Mouse (Mus musculus) urinary bladder, adult 2 months (tissue): ENCODE results near the gene Bsg. TPM values are rescaled to one million over a fixed set of nuclear protein-coding genes. Genes with fewer than 3 reads are reported as not detected.
A peak's percentile ranks its signal among the peaks of the same experiment; 100 is the strongest.

Experiments
- DNase-seq: peaks from one replicate; pipeline ENCODE4 v3.0.0; 2022; ENCODE audit warnings: low spot score
- polyA plus RNA-seq: library from polyadenylated mRNA; depleted of rRNA; stranded (reverse); fragments of >200 nt; gene quantifications from 2 replicates; pipeline ENCODE4 v1.2.3, GENCODE M21; 2012; rRNA removed

Gene Bsg
- 614 and 631 TPM in 2 replicates for polyA plus RNA-seq

DNA sequence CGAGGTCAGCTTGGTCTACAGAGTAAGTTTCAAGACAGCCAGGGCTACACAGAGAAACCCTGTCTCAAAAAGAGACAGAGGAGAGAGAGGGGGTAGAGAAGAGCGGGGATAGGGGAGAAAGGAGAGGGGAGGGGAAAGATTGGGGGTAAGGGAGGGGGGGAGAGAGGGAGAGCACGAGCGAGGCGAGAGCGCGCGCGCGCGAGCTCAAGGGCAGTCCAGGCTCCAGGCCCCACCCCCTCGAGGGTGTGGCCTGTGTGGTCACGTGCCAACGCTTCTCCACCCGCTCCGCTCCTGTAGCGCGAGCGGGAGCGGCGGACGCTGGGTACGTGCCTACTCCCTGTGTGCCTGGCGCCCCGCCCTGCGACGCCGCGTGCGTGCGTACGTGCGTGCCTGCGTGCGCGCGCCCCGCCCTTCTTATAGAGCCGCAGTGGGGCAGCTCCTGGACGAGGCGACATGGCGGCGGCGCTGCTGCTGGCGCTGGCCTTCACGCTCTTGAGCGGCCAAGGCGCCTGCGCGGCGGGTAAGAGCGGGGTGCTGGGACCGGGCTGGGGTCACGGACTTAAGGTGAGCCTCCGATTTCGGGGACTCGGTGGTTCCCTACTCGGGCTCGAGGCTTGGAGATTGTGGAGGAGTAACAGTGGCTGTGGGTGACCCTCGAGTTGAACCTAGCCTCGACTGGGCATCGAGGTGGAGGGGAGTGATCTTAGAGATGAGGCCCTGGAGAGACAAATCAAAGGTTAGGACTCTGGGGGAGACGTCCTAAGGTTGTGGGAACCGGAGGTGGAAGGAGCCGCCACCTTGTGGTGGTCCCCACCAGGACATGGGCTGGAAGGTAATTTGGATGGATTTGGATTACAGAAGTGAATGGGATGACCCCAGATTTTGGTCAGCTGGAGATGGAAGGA is at the start of gene Bsg:
Gene Bsg, plus strand, starts transcription at position 427 of the 905 bp plus-strand sequence.
- peak; percentile 92 for DNase-seq

DNA sequence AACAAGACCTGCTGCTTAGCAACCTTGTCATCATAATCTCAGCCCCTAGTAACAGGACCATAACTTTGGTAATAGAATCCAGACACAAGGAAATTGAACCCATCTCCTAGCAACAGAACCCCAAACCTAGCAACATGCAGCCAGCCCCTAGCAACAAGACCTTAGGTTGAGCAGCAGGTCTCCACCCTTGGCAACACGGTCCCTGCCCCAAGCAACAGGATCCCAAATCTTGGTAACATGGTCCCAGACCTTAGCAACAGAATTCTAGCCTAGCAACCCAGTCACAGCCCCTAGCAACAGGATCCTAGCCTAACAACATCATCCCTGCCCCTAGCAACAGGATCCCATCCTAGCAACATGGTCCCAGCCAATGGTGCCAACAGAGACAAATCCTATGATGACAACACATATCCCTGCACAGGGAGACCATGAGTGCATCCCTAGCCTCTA is 49.3 kb upstream of the Bsg start:
- no peak for DNase-seq

DNA sequence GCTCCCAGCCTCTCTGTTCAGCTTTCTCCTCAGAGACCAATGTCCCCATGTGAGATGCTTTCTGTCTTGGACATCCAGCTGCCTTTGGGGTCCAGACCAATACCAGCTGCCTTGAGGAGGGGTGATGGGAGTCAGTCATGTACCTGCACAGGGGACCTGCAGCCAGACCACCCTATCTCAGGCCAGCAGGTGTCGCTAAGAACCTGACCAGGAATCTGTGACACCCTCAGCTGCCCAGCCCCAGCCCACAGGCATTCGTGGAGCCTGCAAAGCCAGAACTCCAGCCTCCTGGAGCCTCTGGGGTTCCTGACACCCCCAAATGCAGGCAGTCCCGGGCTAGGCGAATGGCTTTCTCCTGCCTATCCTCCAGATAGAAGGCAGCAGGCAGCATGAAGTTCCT is 45.5 kb upstream of the Bsg start:
- DNase-seq: no peak

DNA sequence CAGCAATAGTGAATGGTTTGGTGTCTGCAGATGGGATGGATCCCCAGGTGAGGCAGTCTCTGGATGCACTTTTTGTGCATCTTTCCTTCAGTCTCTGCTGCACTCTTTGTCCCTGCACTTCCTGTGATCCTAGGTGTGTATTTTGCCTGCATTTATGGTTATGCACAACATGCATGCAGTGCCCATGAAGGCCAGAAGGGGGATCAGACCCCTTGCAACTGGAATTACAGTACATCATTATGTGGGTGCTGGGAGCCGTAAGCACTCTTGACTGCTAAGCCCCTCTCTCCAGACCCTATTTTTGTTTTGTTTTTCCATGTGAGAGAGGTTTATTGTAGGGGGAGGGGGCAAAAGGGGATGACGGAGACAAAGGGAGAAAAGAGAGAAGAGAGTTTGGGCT is 44.0 kb upstream of the Bsg start:
- DNase-seq: no peak

DNA sequence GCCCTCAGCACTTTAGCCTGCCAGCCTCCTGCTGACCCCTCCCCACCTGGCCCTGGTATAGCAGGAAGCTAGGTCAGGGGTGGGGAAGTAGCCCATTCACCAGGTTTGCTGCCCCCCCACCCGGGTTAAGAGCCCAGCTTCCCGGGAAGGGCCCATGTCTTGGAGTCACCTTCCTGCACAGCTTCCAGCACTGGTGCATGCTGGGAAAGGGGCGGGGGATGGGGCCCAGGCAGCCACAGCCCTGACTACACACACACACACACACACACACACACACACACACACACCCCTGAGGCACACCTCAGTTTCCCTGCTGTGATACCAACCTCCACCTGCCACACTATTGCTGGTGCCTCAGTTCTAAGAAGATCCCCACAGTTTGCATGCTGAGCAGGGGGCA is 42.4 kb upstream of the Bsg start:
- DNase-seq: no peak

DNA sequence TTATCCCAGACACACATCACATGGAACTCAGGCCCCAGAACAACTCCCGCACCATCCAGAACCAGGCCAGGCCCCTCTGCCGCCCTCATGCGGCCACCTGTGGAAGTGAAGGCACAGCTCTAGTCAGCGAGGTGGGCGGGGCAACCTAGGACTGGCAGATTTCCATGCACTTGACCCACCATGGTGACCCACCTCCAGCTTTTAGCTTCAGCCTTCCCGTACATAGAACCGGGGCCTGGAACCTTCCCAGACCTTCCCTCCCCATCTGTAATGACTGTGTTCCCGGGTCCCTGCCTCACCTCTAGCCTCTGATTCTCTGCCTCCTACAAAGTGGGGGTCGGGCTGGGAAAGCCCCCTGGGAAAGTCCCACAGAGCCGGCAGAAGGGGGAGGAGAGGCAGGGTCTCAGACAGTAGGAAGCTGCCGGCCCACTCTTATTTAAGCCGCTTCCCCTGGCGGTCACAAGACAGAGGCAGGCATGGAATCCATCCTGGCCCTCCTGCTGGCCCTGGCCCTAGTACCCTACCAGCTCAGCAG is 40.1 kb upstream of the Bsg start, which contains the start of gene Madcam1:
Gene Madcam1, plus strand, starts transcription at position 429 of the 535 bp plus-strand sequence.
- no peak for DNase-seq

DNA sequence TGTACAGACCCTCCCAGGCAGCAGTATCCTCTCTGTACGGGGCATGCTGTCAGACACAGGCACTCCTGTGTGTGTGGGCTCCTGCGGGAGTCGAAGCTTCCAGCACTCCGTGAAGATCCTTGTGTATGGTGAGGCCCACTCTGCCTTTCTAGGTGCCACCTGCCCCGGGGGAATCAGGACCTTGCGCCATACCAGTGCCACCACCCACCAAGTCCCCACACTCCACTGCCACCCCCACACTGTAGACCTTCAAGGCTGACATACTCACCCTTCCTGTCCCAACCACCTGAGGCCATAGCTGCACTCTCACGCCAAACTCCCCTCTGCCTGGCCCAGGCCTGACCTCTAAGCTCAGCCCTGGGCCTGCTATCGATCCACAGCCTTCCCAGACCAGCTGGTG is 39.2 kb upstream of the Bsg start:
- no peak for DNase-seq

DNA sequence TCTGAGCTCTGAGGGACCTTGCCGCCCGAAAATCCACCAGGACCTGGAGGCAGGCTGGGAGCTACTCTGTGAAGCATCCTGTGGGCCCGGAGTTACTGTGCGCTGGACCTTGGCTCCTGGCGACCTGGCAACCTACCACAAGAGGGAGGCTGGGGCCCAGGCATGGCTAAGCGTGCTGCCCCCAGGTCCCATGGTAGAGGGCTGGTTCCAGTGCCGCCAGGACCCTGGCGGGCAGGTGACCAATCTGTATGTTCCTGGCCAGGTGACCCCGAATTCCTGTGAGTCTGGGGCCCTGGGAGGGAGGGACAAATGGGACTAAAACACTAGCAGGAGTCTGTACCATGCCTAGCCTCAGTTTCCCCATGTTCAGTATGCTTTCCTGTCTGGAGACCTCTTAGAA is 37.8 kb upstream of the Bsg start:
- DNase-seq: no peak

DNA sequence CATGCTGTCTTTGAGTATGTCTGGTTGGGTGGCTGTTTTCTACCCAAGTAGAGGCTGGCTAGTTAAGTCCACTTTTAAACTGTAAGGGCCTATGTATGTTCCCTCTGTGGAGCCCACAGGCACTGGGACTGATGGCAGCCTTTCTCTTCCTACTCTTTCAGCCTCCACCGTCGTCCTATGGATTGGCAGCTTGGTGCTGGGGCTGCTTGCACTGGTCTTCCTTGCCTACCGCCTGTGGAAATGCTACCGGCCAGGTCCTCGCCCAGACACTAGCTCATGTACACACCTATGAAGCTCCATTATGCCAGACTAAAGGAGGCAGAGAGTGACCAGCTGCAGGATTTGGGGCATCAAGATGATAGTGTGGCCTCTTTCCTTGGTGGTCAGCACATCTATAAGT is 36.2 kb upstream of the Bsg start:
- no peak for DNase-seq

DNA sequence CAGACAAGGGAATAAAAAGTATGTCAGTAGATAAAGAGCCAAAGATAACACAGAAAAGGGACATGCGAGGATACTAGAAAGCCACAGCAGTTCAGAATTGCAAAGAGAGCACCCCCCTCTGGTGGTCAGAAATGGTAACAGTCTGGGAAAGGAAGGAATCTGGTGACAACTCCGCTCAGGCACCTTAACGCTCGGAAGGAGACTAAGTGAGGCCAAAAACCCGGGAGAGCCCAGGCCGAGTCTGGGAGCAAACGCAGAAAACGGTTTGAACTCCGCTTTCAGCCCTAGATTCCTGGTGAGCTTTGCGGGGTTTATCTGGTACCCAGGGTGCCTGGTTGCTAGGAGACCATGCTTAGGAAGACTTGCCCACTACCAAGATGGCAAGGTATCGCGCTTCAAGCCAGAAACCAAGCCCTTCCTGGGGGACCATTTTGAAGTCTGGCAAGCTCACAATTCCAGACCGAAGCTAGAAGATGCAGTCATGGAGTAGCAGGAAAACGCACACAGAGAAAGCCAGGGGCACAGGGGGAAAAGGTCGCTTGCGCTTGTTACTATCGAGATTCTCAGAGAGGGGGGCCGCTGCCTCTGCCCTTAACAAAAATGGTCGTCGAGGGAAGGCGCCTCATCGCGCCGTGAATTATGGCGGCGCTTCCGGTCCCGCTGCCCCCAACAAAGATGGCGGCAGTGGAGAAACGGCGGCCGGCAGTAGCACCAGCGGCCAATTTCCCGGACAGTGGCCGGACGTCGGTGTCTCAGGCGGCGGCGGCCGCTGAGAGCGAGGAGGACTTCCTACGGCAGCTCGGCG is 35.3 kb upstream of the Bsg start, which contains the start of gene Tpgs1:
Gene Tpgs1, plus strand, starts transcription at position 599 of the 805 bp plus-strand sequence.
- peak; percentile 76 for DNase-seq

DNA sequence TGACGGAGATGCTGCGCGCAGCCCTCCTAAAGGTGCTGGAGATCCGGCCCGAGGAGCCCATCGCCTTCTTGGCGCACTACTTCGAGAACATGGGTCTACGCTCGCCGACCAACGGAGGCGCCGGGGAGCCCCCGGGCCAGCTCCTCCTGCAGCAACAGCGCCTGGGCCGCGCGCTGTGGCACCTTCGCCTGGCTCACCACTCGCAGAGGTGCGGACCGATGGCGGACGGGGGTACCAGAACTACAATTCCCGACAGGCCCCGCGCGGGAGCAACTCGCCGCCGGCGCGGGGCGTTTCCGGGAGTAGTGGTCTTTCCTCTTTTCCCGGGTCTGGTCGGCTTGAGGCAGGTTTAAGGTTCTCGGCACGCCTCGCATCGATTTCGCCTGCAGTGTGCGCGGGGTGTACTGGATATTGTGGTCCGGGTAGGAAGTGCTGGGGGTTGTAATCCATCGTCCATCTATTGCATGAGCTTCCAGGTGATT is 34.7 kb upstream of the Bsg start:
- DNase-seq: peak; percentile 73

DNA sequence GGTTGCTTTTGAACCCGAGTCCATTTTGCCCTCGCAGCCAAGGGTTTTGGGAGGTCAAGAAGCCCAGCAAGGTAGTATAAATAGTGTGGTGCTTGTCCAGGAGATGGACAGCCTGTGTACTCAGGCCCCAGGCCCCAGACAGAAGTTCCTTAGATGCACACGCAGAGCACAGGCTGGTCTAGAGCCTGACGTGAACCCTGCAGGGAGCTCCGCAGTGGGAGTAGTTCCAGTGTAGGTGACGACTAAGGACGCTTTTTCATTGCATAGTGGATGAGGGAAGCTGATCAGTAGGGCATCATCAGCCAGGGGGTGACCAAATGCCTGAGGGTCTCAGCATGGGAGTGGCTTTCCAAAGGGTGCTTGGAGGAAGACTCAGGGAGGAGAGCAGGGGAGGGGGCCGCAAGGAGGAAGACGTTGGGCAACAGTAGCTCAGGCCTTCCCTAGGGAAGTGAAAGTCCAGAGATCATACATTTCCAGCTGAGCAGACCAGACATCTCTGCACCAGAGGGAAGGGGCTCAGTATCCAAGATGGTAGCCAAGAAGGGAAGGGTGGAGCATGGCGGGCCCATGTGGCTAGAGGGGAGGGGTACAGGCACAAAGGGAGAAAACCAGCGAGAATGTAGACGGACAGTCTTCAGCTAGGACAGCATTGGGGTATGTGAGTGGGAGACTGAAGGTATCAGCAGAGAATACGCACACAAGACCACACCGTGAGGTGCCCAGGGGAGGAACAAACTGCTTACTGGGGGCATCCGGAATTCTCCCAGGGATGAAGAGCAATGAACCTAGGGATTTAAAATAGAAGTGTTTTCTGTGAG is 34.0 kb upstream of the Bsg start:
- DNase-seq: no peak

DNA sequence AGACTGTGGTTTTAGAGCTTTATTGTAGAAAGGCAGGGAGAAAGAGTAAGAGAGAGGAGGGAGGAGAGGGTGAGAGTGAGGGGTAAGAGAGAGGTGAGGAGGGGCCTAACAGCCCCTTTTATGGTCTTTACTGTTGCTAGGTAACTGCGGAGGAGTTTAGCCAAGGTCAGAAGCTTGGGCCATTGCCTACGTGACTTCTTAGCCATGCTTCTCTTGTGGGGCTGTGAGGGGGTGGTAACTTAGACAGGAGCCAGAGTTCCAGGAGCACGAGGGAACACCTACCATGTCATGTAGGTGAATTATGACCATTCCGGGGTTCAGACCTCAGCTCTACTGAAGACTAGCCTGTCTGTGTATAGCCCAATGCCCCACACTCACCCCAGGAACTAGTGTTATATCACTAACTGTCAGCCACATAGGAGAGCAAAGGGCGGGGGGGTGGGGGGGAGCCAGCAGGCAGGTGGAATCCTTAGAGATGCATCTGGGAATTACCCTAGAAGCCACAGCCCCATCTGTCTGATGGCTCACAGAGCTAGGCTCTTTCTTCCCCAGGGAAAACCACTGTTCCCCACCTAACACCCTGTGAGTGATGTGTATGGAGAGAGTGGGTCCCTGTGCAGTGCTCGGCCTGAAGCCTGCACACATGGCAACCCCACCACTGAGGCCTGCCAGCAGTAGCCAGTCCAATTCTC is 32.7 kb upstream of the Bsg start:
- no peak for DNase-seq

DNA sequence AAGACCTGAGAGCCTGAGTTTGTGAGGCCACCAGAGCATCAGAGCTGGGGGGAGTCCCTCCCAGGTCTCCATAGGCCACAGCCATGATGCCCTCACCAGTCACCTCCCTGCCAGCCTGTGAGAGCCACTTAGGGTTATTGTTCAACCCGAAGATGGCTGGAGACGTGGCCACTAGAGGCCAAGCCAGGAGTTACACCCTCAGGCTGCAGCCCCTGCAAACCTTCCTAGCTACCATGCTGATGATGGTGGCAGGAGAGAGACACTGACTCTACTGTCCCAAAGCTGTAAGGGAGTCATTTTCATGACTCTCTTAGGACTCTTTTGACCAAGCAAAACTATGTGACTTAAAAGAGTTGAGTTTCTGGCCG is 32.2 kb upstream of the Bsg start:
- DNase-seq: no peak

DNA sequence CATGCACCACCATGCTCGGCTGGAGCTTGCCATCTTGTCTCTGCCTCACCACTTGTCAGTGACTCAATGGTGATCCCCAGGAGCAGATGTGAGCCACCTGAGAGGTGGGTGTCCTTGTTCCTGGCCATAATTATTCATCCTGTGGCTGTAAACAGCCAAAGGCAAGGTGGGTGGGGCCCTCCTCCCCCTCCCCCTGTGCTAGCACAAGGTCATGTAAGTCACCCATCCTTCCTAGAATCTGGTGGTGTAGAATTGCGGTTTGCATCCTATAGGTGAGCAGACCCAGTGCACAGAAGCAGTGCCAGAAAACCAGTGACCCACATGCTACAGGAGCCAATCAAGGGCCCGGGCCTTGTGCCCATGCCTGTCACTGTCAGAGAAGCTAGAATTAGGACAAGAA is 31.2 kb upstream of the Bsg start:
- no peak for DNase-seq

DNA sequence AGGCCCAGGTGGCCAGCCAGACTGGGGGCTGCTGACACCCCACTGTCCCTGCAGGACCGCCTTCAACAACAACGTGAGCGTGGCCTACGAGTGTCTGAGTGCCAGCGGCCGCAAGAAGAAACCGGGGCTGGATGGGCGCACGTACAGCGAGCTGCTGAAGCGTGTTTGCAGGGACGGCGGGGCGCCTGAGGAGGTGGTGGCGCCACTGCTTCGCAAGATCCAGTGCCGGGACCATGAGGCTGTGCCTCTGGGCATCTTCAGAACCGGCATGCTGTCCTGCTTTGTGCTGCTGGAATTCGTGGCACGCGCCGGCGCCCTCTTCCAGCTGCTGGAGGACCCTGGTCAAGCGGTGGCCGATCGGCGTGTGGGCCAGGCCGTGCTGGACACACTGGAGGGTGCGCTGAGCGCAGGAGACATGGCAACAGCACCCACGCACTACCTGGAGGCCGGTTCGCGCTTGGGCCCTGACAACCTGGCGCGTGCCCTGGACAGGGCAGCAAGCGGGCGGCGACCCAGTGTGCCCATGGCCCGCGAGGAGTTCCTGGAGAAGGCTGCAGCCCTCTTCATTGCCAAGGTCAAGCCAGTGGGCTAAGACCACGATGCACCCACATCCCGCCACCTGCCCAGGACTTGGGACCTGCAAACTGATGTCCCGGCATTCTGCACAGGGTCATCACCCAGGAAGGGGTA is 28.8 kb upstream of the Bsg start:
- no peak for DNase-seq

DNA sequence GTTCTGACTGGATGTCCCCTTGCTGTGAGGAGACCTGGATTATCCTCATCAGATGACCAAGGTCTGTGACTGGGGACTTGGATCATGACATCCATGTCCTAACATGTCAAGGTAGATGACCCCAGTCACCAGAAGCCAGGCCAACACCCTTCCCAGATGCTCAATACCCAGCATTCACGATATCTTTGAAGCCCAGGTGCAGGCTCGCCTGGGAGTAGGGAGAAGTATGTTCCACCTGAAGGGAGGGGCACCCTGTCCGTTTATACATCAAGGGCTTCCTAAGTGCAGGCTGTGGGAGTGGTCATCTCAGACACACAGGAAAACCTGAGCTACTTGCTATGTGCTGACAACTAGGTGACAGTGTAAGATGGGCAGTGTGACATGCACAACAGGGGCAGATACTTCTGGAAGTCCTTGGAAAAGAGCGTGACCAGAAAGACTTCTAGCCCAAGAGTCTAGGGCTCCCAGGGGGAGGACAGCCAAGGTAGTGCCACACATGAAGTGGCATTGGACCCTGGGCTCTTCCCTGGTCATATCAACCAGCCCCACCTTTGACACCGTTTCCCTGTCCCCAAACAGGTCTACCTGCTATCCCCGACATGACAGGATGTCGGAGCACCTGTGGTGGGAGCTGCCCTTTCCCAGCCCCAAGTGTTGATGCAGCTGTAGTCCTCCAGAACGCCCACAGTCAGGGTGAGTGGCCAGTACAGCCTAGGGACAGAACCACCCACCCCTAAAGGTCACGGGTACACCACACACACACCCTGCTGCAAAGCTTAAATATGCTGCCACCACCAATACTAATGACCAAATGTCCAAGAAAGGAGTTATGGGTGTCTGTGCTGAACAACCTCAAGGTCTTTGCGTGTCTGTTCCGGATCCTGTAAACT is 23.4 kb upstream of the Bsg start:
- no peak for DNase-seq

DNA sequence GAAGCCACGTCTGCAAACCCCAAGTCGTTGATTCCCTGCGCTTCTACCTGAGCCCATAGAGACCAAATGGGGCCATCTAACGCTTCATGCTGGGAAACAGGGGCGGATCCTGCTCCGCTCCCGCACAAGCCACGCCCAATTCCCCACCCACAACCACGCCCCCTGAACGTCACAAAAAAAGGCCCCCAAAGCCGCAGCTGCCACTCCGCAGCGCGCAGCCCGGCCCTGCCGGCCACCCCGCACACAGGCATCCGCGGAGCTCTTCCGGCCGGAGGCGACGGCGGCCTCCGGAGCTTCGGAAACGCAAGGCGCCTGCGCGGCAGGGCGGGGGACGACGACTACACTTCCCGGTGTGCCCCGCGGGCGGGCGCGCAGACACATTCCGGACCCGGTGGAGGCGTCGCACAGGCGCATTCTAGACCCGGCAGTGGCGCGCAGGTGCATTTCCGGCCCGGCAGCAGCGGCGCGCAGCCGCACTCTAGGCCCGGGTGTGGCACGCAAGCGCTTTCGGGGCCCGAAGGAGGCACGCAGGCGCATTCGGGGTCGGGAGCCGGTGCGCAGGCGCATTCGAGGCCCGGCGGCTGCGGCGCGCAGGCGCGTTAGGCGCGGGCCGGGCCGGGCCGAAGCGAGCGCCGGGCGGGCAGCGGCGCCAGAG is 22.6 kb upstream of the Bsg start, which contains the start of gene Cdc34:
Gene Cdc34, plus strand, starts transcription at position 605 of the 655 bp plus-strand sequence.
- DNase-seq: peak; percentile 98

DNA sequence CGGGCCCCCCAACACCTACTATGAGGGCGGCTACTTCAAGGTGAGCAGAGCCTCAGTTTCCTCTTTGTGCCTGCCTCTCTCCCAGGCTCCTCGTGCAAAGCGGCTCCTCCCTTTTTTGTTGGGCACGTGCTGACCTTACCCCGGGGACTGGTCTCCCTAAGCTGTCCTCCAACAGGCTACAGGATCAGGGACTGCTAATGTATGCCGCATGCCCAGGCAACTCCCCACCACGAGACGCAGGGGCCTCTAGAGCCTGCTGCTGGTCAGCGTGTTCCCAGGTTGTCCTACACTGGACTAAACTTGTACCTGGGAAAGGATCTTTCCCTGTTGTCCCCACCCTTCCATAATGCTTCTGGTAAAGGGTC is 21.8 kb upstream of the Bsg start:
- DNase-seq: no peak
